Mouse (Mus musculus) E14TG2a.4 (cell line): ENCODE measurements around the gene Fyn.

Experiments used
- CTCF ChIP-seq: conservative IDR thresholded peaks from 2 replicates; pipeline ENCODE4 v1.5.1; 2014; ENCODE audit warnings: low read length
- NANOG ChIP-seq: IDR thresholded peaks from 2 replicates; pipeline ENCODE4 v1.6.1; 2014; ENCODE audit warnings: borderline replicate concordance, low read length, mixed read lengths
- POU5F1 ChIP-seq: IDR thresholded peaks from 2 replicates; pipeline ENCODE4 v1.6.1; 2014; ENCODE audit warnings: low read length, borderline replicate concordance

- TF ChIP-seq CTCF: no peak
- no peak for TF ChIP-seq POU5F1
- no peak for TF ChIP-seq NANOG
Observed at GRCm38 (mm10) chr10:39458766-39459699, 90.4 kb downstream of the Fyn start.
